Mouse (Mus musculus) c-Kit-positive CD71-positive TER-119-positive erythroid progenitor cells, embryonic 14.5 days (primary cell): ENCODE data around the gene Clca4a.
"Not testable (repeated sequence)": the region's sequence is repeated elsewhere in the genome, so short reads cannot be mapped to it uniquely, and the experiment has no call there.

ENCODE experiments used
- DNase-seq: peaks from one replicate; pipeline ENCODE4 v3.0.0-alpha.2; 2013; ENCODE audit warnings: low spot score

Gene Clca4a

DNA sequence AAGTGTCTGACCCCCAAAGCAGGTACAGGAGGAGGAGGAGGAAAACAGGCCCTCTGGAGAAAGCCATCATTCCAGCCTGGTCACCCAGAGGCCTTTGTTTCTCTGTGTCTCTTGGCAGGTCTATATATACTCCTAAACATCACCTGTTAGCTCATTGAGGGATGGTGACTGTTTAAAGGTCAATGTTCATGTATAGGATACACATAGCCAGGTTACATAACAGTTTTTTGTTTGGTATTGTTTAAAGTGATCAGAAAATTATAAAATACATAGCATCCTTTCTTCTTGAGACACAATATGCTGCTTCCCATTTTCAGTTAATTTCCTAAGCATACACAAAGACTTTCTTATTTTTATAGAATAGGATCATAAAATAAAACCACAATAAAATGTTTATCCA, at the start of gene Clca4a:
Gene Clca4a, minus strand, starts transcription at position 101 of the 400 bp plus-strand sequence.
- DNase-seq, result no peak

DNA sequence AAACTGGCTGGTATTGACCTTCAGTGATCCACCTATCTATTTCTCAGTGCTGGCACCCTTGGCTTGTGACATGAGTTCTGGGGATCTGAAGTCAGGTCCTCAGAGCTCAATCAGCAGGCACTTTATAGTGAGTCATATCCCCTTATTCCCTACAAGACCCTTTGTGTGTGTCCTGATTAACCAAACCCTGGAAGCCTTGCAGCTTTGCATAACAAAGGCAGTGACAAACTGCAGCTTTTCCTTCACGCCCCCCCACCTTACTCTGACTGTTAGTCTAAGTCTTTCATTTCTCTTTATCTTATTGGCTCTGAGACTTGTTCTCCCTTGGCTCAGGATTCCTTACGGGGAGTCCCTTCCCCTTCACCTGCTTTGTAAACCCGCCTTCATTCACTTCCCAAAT, 43.0 kb upstream of the Clca4a start:
- no peak for DNase-seq

DNA sequence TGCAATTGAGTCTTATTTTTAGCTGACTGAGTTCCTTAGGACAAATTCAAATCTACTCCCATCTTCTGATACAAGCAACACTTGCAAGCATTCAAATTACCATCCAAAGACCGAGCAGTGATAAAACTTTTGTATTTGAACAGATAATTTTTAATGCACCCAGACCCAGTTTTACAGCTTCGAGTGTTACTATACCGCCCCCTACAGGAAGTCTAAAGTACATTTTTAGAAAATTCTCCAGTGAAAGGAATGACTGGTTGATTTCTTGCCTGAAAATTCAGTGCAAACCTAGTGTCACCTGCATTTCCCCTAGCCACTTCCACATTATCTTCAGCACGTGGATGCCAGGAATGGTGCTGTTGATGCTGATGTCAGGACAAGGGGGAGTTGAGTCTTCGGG, 29.6 kb upstream of the Clca4a start:
- peak; percentile 1 for DNase-seq

DNA sequence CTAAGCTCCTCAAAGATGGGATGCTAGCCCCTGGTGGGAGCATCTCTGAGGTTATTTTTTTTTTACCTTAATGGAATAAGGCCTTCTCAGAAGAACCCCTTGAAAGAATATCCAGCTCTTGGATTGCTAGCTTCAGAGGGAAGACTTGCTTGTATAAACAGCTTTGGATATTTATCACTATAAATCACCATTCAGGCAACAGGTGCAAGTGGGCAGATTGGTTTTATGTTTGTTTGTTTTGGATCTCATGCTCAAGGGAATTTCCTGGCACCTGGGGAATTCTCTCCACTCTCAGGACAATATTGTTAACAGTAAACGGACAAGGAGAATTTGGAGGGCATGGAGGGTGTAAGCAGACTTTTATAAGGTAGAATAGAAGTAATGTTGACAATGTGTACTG, 26.1 kb upstream of the Clca4a start:
- no peak for DNase-seq

DNA sequence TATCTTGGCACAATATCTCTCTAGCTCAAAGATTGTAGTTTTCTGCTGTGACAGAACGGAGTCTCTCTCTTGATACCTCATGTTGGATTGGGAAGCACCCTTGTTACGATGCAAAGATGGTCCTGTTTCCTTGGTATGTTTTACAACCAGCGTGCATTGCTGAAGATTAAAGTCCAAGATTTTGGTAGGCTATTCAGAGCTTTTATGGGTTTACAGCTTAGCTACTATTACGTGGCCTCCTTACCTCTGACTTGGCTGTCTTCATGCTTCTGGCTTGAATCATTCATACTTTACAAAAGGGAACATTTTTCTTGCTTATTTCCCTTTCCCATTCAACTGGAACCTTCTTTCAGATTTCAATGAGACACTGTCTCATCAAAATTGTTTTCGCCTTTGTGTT, 18.2 kb upstream of the Clca4a start:
- DNase-seq, result no peak

DNA sequence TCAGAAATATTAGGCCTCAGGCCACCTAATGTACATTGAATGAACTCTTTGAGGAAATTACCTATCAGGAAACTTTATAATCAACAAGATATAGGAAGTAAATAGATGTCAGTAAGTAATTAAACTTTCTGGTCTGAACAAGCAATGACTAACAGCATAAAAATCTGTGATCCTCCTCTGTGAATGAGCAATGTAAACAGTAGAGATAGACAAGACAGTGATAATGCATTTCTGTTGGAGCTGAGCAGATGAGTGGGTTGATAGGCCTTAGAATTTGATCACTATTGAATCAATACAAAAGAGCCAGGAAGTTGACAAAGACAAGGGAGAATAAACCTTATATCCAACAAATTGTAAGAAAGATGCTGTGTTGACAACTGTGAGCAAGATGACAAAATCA, 17.8 kb upstream of the Clca4a start:
- DNase-seq, result no peak

DNA sequence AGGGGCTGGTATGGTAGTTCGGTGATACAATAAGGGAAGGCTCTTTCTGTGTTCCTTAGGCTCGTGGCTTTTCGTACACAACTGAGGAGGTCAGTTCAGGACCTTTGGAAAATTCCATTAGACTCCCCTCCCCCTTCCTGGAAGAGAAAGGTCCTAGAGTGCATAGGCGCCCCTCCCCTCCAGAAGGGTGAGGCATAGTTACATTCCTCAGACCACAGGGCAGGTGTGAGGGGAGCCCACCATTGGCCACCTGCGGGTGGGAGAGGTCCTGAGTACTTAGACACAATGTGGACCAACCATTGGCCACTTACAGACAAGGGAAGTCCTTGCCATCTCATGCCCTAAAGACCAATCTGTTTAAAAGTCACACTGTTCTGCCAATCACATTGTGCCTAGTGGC, 11.0 kb upstream of the Clca4a start:
- DNase-seq, result no peak

DNA sequence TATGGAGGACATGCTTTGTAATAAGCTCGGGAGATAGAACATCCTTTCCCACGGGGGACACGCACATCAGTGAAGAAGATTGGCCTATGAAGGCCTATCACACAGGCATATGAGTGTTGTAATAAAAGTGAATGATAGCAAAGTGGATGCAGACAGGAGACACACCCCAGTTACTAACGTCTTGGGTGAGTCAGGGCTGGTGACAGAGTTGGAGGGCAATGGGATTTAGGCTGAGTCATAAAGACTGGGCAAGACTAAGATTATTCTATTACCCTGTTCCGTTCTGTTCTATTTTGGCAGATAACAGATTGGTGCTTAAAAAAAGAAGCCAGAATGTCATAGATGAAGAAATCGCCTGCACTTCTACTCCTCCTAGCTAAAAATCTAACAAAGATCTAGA, 5.7 kb upstream of the Clca4a start:
- DNase-seq, result no peak

DNA sequence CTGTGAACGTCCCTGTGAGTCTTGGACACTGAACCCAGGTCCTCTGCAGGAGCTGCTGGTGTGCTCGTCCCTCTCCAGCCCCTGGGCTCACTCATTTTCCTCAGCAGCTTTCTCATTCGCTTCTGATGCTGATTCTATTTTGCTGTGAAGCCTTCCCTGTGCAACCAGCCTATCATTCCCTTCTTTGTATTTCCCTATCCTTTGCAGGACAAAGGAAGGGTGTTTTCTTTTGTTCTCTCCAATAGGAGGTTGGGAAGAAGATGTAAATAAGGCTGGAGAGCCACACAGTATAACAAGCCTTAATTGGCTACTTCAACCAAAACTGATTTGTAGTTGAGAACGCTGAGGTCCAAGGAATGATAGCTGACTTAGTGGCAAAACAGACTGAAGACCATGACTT, 2.8 kb upstream of the Clca4a start:
- no peak for DNase-seq

DNA sequence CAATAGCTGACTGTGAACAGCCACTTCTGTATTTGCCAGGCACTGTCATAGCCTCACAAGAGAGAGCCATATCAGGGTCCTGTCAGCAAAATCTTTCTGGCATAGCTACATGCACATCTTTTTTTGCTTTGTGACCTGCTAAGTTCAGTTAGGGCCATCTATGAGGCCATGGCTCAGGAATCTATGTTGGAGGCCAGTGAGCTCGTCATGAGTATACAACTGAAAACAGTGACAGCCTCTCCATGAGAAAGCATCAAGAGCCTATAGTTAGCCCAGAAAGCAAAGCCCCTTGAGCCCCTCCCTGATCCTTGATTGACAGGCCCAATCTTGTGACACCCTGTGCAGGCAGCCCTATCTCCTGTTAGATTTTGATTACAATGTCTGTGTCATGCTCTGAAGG, 1.2 kb upstream of the Clca4a start:
- no peak for DNase-seq

DNA sequence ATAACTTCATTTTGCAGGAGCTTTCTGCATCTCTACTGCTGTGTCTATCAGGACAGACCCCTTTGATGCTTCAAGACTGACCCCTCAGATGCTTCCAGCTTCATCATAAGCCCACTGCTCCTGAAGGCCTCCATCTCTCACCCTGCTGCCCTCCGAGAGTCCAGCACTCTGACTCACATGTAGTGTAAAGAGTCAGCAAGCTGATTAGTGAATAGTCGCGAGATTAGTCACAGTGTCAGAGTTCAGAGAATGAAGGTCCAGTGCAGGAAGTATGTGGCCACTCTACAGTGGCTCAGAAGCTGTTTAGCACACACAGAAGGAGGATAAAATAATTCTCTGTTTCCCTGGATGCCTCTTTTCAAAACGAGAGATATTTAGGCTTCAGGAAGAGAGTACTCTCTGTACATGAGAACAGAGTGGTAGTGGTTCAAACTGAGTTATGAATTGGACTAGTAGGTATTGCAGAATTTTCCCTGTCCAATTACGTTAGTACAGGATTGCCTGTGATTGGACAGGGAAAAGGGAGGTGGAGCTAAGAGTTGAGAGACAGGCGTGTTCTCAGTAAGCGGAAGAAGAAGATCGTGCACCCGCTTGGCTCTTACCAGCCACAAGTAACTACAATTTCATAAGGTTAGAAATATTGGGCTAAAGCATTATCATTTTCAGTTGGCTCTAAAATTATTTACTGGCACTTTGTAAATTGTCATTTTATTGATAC, 3.1 kb downstream of the Clca4a start:
- no peak for DNase-seq

DNA sequence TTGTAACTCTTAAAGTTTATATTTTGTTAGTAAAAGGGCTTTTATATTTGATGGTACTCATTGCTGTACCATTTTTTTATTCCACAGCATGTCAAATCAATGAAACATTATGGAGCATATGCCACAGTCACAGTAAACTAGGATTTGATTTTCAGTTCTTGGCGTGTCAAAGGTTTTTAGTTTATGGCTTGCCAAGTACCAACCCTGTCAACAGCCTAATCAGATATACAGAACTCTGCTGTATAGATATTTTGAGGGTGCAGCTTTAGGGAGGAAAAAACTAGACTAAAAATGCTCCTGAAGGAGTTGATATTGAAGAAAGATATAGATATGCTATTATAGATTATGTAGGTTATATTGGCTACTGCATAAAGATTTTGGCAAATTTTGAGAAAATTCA, 5.1 kb downstream of the Clca4a start:
- no peak for DNase-seq

DNA sequence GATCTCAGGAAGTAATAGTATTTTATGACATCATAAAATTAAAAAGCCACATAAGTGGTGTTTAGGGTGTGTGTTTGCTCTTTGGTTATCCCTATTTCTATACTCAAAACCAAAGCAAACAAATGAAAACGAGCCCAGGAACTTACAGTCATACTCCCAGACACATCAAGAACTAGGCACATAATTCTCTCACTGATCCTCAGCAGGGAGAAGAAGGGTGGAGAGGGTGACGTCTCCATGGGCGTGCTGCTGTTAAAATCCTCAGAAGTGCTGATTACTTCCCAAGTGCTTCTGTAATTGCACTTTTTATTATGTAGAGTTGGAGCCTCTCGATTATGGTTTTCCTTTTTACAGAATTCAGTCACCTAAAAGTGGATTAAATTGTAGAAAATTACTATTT, 8.8 kb downstream of the Clca4a start:
- no peak for DNase-seq

DNA sequence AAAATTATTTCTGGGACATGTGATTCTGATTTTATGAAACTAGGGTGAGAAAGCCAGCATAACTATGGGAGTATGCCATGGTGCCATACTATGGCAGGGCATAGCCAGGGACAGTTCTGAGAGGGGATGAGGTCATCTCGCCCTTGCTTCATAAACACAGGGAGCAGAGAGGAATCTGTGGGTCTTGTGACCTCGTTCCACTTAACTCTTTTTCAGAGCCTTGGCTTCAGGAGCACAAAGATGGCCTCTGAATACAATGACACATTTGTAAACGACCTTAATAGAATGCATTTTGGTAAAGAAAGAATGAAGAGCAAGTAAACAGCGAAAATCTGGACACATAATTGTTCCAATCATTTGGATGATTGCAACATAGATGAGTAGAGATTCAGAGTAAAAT, 24.0 kb downstream of the Clca4a start:
- DNase-seq, result no peak

DNA sequence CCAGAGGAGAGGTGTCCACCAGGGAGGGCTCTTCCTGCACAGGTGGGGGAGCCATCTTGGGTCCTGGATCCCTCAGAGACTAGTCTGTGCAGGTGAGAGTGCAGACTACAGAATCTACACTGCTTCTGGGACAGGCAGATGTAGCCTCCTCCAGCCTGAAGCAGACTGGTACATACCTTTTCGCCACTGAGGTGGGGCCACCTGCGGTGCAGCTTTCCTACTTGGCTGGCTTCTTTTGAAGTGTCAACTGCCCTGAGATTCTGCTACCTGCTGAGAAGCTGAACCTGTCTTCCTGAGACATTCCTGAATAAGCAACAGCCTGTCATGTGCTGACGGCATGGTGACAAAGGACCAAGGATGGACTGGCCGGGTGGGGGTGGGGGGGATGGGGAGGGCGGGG, 27.5 kb downstream of the Clca4a start:
- not testable (repeated sequence) for DNase-seq

DNA sequence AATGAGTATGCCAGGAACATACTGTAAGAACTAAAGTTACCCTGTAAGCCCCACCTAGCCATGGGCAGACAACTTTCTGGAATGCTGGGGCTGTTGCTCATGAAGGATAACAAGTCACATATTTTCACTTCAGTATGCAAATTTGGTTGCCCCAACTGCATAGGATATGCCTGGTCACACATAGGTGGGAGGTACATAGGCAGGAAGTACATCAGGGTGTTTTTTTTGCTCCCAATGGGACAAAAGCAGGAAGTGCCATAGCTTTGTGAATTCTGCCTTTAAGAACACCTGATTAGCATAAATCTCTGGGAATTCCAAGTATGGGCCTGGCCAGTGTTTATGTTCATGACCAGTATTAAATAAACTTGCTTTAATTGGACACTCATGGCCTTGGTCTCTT, 41.2 kb downstream of the Clca4a start:
- not testable (repeated sequence) for DNase-seq

DNA sequence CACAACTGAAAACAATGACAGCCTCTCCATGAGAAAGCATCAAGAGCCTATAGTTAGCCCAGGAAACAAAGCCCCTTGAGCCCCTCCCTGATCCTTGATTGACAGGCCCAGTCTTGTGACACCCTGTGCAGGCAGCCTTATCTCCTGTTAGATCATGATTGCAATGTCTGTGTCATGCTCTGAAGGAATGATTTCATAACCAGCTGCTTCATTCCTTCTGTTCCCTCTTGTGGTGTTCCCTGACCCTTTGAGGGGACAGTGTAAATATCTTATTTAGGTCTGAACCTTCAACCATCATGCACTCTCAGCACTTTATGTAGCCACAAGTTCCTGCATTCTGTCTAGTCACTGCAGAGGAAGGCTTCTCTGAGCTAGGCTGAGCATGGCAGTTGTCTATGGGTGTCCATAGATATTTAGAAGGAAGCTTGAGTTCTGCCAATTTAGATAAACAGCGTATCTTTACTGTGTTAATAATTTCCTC, 41.8 kb downstream of the Clca4a start:
- no peak for DNase-seq

DNA sequence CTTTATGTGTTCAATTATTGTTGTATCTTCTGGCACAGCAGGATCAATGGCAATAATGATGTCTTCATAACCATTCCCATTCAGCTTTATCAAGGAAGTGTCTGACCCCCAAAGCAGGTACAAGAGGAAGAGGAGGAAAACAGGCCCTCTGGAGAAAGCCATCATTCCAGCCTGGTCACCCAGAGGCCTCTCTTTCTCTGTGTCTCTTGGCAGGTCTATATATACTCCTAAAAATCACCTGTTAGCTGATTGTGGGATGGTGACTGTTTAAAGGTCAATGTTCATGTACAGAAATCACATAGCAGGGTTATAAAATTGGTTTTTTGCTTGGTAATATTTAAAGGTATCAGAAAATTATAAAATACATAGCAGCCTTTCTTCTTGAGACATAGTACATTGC, 42.5 kb downstream of the Clca4a start, which contains the start of gene Clca4b:
Gene Clca4b, minus strand, starts transcription at position 195 of the 400 bp plus-strand sequence.
- no peak for DNase-seq

DNA sequence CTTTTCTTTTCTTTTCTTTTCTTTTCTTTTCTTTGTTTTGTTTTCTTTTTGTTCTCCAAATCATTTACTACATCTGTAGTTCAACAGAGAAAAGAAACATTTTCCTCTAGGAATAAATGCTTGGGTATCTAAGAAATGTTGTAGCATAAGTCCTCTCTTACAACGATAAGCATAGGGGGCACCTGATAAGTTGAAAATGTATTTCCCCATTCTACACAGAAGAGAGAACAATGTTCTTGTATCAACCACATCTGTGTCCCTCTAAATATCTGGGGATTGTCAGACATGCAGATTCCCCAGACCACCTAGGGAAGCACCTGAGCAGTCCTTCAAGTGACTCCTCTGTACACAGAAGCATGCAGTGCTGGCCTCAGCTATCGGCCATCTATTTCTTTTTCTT, 60.8 kb downstream of the Clca4a start:
- no peak for DNase-seq
